Mouse (Mus musculus): Measurements from ENCODE around the gene Pnmt. TPM values are rescaled to one million over a fixed set of nuclear protein-coding genes. Genes with fewer than 3 reads are reported as not detected.

Pnmt gene
- polyA plus RNA-seq, 1 experiment from 2014 or later = 2.2 TPM

- peaks cover 25% of the 10 kb centered on the region for H3K4me1 ChIP-seq (ENCODE audit: control insufficient read depth, insufficient read depth, low read length)
- no peak overlapping the region for H3K9ac ChIP-seq (ENCODE audit: low read depth, low read length)
- peak overlapping the region; percentile 69 for H3K4me2 ChIP-seq (replicated peaks; ENCODE audit: low read depth, low read length)
- 59% methylated on average over 7 of the region's 7 CpGs for WGBS
- H3K36me3 ChIP-seq (ENCODE audit: control insufficient read depth, insufficient read depth, low read length) = no peaks in the 10 kb centered on the region
- peak overlapping the region; percentile 88; the same call in 1 of the 2 replicates for H3K27ac ChIP-seq (ENCODE audit: low read depth, low read length)
- H3K27me3 ChIP-seq (ENCODE audit: control insufficient read depth, insufficient read depth, low read length) = peaks cover 10% of the 10 kb centered on the region
- ATAC-seq (ENCODE audit: low FRiP score, low TSS enrichment) = no peak
- no peak overlapping the region for H3K4me3 ChIP-seq (ENCODE audit: low read length)
- no peaks in the 10 kb centered on the region for H3K9me3 ChIP-seq (ENCODE audit: control insufficient read depth, low read length)
Measured at GRCm38 (mm10) chr11:98356625-98357394, 29.4 kb upstream of the Pnmt start.

GRCm38 (mm10) chr11:98357396-98358160, 28.7 kb upstream of the Pnmt start:
- WGBS = 3% methylated on average over 13 of the region's 13 CpGs

GRCm38 (mm10) chr11:98358161-98359083, 27.8 kb upstream of the Pnmt start, which contains the start of gene Stard3:
TSS of gene Stard3 (plus strand) at chr11:98358368.
- Histone ChIP-seq H3K9ac (ENCODE audit: low read depth, low read length) (peak within 1 kb of the TSS; percentile 65), H3K27me3 (ENCODE audit: control insufficient read depth, insufficient read depth, low read length) (peaks cover 6% of the 10 kb centered on the region; the same call in 1 of the 2 replicates), H3K4me3 (ENCODE audit: low read length) (peak within 1 kb of the TSS; percentile 60), H3K4me1 (ENCODE audit: control insufficient read depth, insufficient read depth, low read length) (peaks cover 30% of the 10 kb centered on the region), H3K36me3 (ENCODE audit: control insufficient read depth, insufficient read depth, low read length) (no peaks in the 10 kb centered on the region), H3K27ac (ENCODE audit: low read depth, low read length) (peak within 1 kb of the TSS; percentile 88), H3K9me3 (ENCODE audit: control insufficient read depth, low read length) (no peaks in the 10 kb centered on the region), H3K4me2 (replicated peaks; ENCODE audit: low read depth, low read length) (peak within 1 kb of the TSS; percentile 69)
- WGBS = 1% methylated on average over 58 of the region's 60 CpGs
- ATAC-seq (ENCODE audit: low FRiP score, low TSS enrichment) = peak; percentile 87

More at GRCm38 (mm10) chr11:98357396-98358160, 28.7 kb upstream of the Pnmt start:
- Histone ChIP-seq H3K27me3 (ENCODE audit: control insufficient read depth, insufficient read depth, low read length) (peaks cover 6% of the 10 kb centered on the region; the same call in 1 of the 2 replicates), H3K4me2 (replicated peaks; ENCODE audit: low read depth, low read length) (peak overlapping the region; percentile 69), H3K4me3 (ENCODE audit: low read length) (peak overlapping the region; percentile 60), H3K27ac (ENCODE audit: low read depth, low read length) (peak overlapping the region; percentile 88), H3K9ac (ENCODE audit: low read depth, low read length) (peak overlapping the region; percentile 65), H3K4me1 (ENCODE audit: control insufficient read depth, insufficient read depth, low read length) (peaks cover 30% of the 10 kb centered on the region), H3K9me3 (ENCODE audit: control insufficient read depth, low read length) (no peaks in the 10 kb centered on the region), H3K36me3 (ENCODE audit: control insufficient read depth, insufficient read depth, low read length) (no peaks in the 10 kb centered on the region)
- ATAC-seq (ENCODE audit: low FRiP score, low TSS enrichment) = peak; percentile 37; the same call in 1 of the 2 replicates

- H3K36me3 ChIP-seq (ENCODE audit: control insufficient read depth, insufficient read depth, low read length) = no peaks in the 10 kb centered on the region
- no peaks in the 10 kb centered on the region for H3K27me3 ChIP-seq (ENCODE audit: control insufficient read depth, insufficient read depth, low read length)
- no peak for ATAC-seq (ENCODE audit: low FRiP score, low TSS enrichment)
- H3K9ac ChIP-seq (ENCODE audit: low read depth, low read length) = 0 out of 2 replicates have a peak overlapping the region, but pooled peaks have one; percentile 18
- 0 out of 2 replicates have a peak overlapping the region, but pooled peaks have one; percentile 1 for H3K4me2 ChIP-seq (replicated peaks; ENCODE audit: low read depth, low read length)
- peak overlapping the region; percentile 17; the same call in 1 of the 2 replicates for H3K27ac ChIP-seq (ENCODE audit: low read depth, low read length)
- peaks cover 30% of the 10 kb centered on the region for H3K4me1 ChIP-seq (ENCODE audit: control insufficient read depth, insufficient read depth, low read length)
- no peak overlapping the region for H3K4me3 ChIP-seq (ENCODE audit: low read length)
- H3K9me3 ChIP-seq (ENCODE audit: control insufficient read depth, low read length) = no peaks in the 10 kb centered on the region
- WGBS = 42% methylated on average over 9 of the region's 9 CpGs
Measured at GRCm38 (mm10) chr11:98360866-98361521, 25.3 kb upstream of the Pnmt start.

- H3K4me3 ChIP-seq (ENCODE audit: low read length) = no peak overlapping the region
- 84% methylated on average over 5 of the region's 5 CpGs for WGBS
- H3K27me3 ChIP-seq (ENCODE audit: control insufficient read depth, insufficient read depth, low read length) = no peaks in the 10 kb centered on the region
- H3K4me2 ChIP-seq (replicated peaks; ENCODE audit: low read depth, low read length) = no peak overlapping the region
- no peak overlapping the region for H3K9ac ChIP-seq (ENCODE audit: low read depth, low read length)
- H3K27ac ChIP-seq (ENCODE audit: low read depth, low read length) = no peak overlapping the region
- no peak for ATAC-seq (ENCODE audit: low FRiP score, low TSS enrichment)
- H3K4me1 ChIP-seq (ENCODE audit: control insufficient read depth, insufficient read depth, low read length) = peaks cover 22% of the 10 kb centered on the region; the same call in 1 of the 2 replicates
- H3K36me3 ChIP-seq (ENCODE audit: control insufficient read depth, insufficient read depth, low read length) = peaks cover 4% of the 10 kb centered on the region; the same call in 1 of the 2 replicates
- no peaks in the 10 kb centered on the region for H3K9me3 ChIP-seq (ENCODE audit: control insufficient read depth, low read length)
Measured at GRCm38 (mm10) chr11:98363817-98364216, 22.4 kb upstream of the Pnmt start.

GRCm38 (mm10) chr11:98364410-98364809, 21.8 kb upstream of the Pnmt start:
- no peak overlapping the region for H3K4me3 ChIP-seq (ENCODE audit: low read length)
- no peaks in the 10 kb centered on the region for H3K9me3 ChIP-seq (ENCODE audit: control insufficient read depth, low read length)
- ATAC-seq (ENCODE audit: low FRiP score, low TSS enrichment) = no peak
- H3K27ac ChIP-seq (ENCODE audit: low read depth, low read length) = no peak overlapping the region
- WGBS = 93% methylated on average over 5 of the region's 5 CpGs
- H3K9ac ChIP-seq (ENCODE audit: low read depth, low read length) = no peak overlapping the region
- peaks cover 16% of the 10 kb centered on the region; the same call in 1 of the 2 replicates for H3K4me1 ChIP-seq (ENCODE audit: control insufficient read depth, insufficient read depth, low read length)
- H3K27me3 ChIP-seq (ENCODE audit: control insufficient read depth, insufficient read depth, low read length) = no peaks in the 10 kb centered on the region
- H3K36me3 ChIP-seq (ENCODE audit: control insufficient read depth, insufficient read depth, low read length) = peaks cover 4% of the 10 kb centered on the region; the same call in 1 of the 2 replicates
- no peak overlapping the region for H3K4me2 ChIP-seq (replicated peaks; ENCODE audit: low read depth, low read length)

GRCm38 (mm10) chr11:98366290-98366689, 20.0 kb upstream of the Pnmt start:
- no peak overlapping the region for H3K9ac ChIP-seq (ENCODE audit: low read depth, low read length)
- H3K27ac ChIP-seq (ENCODE audit: low read depth, low read length) = no peak overlapping the region
- no peak overlapping the region for H3K4me2 ChIP-seq (replicated peaks; ENCODE audit: low read depth, low read length)
- H3K4me3 ChIP-seq (ENCODE audit: low read length) = no peak overlapping the region
- H3K36me3 ChIP-seq (ENCODE audit: control insufficient read depth, insufficient read depth, low read length) = peaks cover 4% of the 10 kb centered on the region; the same call in 1 of the 2 replicates
- H3K27me3 ChIP-seq (ENCODE audit: control insufficient read depth, insufficient read depth, low read length) = no peaks in the 10 kb centered on the region
- WGBS = 87% methylated on average over 10 of the region's 10 CpGs
- H3K9me3 ChIP-seq (ENCODE audit: control insufficient read depth, low read length) = no peaks in the 10 kb centered on the region
- ATAC-seq (ENCODE audit: low FRiP score, low TSS enrichment) = no peak
- H3K4me1 ChIP-seq (ENCODE audit: control insufficient read depth, insufficient read depth, low read length) = peaks cover 12% of the 10 kb centered on the region; the same call in 1 of the 2 replicates
